Mouse (Mus musculus) bone marrow, adult 2 months (tissue): ENCODE results near the gene Atp8b3.

Experiments used
- CTCF ChIP-seq: fragments of 200-500 bp; IDR thresholded peaks from 2 replicates; pipeline ENCODE4 v1.5.1; 2011; ENCODE audit warnings: low read length, control low read depth; ENCODE audit not compliant: control insufficient read depth, insufficient read depth
- POLR2A ChIP-seq: fragments of 200-500 bp; IDR thresholded peaks from 2 replicates; pipeline ENCODE4 v1.6.1; 2011; ENCODE audit warnings: low read depth, mild to moderate bottlenecking, control low read depth, low read length, borderline replicate concordance; ENCODE audit not compliant: control insufficient read depth

- TF ChIP-seq POLR2A = no peak
- no peak for TF ChIP-seq CTCF
Observed at GRCm38 (mm10) chr10:80545590-80545989, 6.7 kb upstream of the Atp8b3 start.
